Mouse (Mus musculus): Measurements from ENCODE around the gene Hist1h3b. TPM values are rescaled to one million over a fixed set of nuclear protein-coding genes. Genes with fewer than 3 reads are reported as not detected.
"Not testable (repeated sequence)": the region's sequence is repeated elsewhere in the genome, so short reads cannot be mapped to it uniquely, and the experiment has no call there.

The Hist1h3b gene
- polyA plus RNA-seq, 1 experiment from 2014 or later = 2.7 TPM

GRCm38 (mm10) chr13:23740910-23741309, 11.2 kb upstream of the Hist1h3b start:
- peak overlapping the region; percentile 96; the same call in 1 of the 2 replicates for H3K9ac ChIP-seq (ENCODE audit: low read depth, low read length)

GRCm38 (mm10) chr13:23742007-23742406, 10.1 kb upstream of the Hist1h3b start:
- H3K36me3 ChIP-seq (ENCODE audit: control insufficient read depth, insufficient read depth, low read length) = no peaks in the 10 kb centered on the region
- no peak overlapping the region for H3K4me3 ChIP-seq (ENCODE audit: low read depth, low read length)
- 0 out of 2 replicates have a peak overlapping the region, but pooled peaks have one; percentile 18 for H3K9ac ChIP-seq (ENCODE audit: low read depth, low read length)
- no peaks in the 10 kb centered on the region for H3K27me3 ChIP-seq (ENCODE audit: control insufficient read depth, insufficient read depth, low read length)
- H3K27ac ChIP-seq (ENCODE audit: low read depth, low read length) = no peak overlapping the region; the same call in 1 of the 2 replicates
- no peaks in the 10 kb centered on the region for H3K9me3 ChIP-seq (replicated peaks; ENCODE audit: control insufficient read depth, low read length)
- 0 out of 2 replicates have a peak overlapping the region, but pooled peaks have one; percentile 14 for H3K4me2 ChIP-seq
- H3K4me1 ChIP-seq (ENCODE audit: control insufficient read depth, insufficient read depth, low read length) = peaks cover 4% of the 10 kb centered on the region; the same call in 1 of the 2 replicates
- no peak for ATAC-seq (replicated peaks; ENCODE audit: insufficient number of reproducible peaks, low FRiP score, low TSS enrichment)

More at GRCm38 (mm10) chr13:23740910-23741309, 11.2 kb upstream of the Hist1h3b start:
- ATAC-seq (replicated peaks; ENCODE audit: insufficient number of reproducible peaks, low FRiP score, low TSS enrichment) = no peak
- Histone ChIP-seq H3K4me3 (ENCODE audit: low read depth, low read length) (0 out of 2 replicates have a peak overlapping the region, but pooled peaks have one; percentile 69), H3K4me2 (peak overlapping the region; percentile 95), H3K27me3 (ENCODE audit: control insufficient read depth, insufficient read depth, low read length) (no peaks in the 10 kb centered on the region), H3K27ac (ENCODE audit: low read depth, low read length) (peak overlapping the region; percentile 100), H3K36me3 (ENCODE audit: control insufficient read depth, insufficient read depth, low read length) (no peaks in the 10 kb centered on the region), H3K9me3 (replicated peaks; ENCODE audit: control insufficient read depth, low read length) (no peaks in the 10 kb centered on the region), H3K4me1 (ENCODE audit: control insufficient read depth, insufficient read depth, low read length) (peaks cover 4% of the 10 kb centered on the region; the same call in 1 of the 2 replicates)
- 53% methylated on average over 5 of the region's 5 CpGs for WGBS (ENCODE audit: insufficient replicate concordance)

GRCm38 (mm10) chr13:23743215-23743614, 8.9 kb upstream of the Hist1h3b start:
- no peaks in the 10 kb centered on the region for H3K9me3 ChIP-seq (replicated peaks; ENCODE audit: control insufficient read depth, low read length)
- H3K27me3 ChIP-seq (ENCODE audit: control insufficient read depth, insufficient read depth, low read length) = no peaks in the 10 kb centered on the region
- peak overlapping the region; percentile 10 for H3K4me2 ChIP-seq
- 0 out of 2 replicates have a peak overlapping the region, but pooled peaks have one; percentile 22 for H3K27ac ChIP-seq (ENCODE audit: low read depth, low read length)
- no peak for ATAC-seq (replicated peaks; ENCODE audit: insufficient number of reproducible peaks, low FRiP score, low TSS enrichment)
- peaks cover 9% of the 10 kb centered on the region for H3K4me1 ChIP-seq (ENCODE audit: control insufficient read depth, insufficient read depth, low read length)
- H3K36me3 ChIP-seq (ENCODE audit: control insufficient read depth, insufficient read depth, low read length) = no peaks in the 10 kb centered on the region
- no peak overlapping the region for H3K9ac ChIP-seq (ENCODE audit: low read depth, low read length)
- no peak overlapping the region for H3K4me3 ChIP-seq (ENCODE audit: low read depth, low read length)
- 80% methylated on average over 5 of the region's 5 CpGs for WGBS (ENCODE audit: insufficient replicate concordance)

GRCm38 (mm10) chr13:23743963-23744362, 8.1 kb upstream of the Hist1h3b start:
- H3K36me3 ChIP-seq (ENCODE audit: control insufficient read depth, insufficient read depth, low read length) = no peaks in the 10 kb centered on the region
- no peaks in the 10 kb centered on the region for H3K9me3 ChIP-seq (replicated peaks; ENCODE audit: control insufficient read depth, low read length)
- H3K27ac ChIP-seq (ENCODE audit: low read depth, low read length) = peak overlapping the region; percentile 100; the same call in 1 of the 2 replicates
- no peak overlapping the region for H3K4me3 ChIP-seq (ENCODE audit: low read depth, low read length)
- 50% methylated on average over 4 of the region's 4 CpGs for WGBS (ENCODE audit: insufficient replicate concordance)
- ATAC-seq (replicated peaks; ENCODE audit: insufficient number of reproducible peaks, low FRiP score, low TSS enrichment) = no peak
- no peaks in the 10 kb centered on the region for H3K27me3 ChIP-seq (ENCODE audit: control insufficient read depth, insufficient read depth, low read length)
- peak overlapping the region; percentile 71 for H3K4me2 ChIP-seq
- H3K4me1 ChIP-seq (ENCODE audit: control insufficient read depth, insufficient read depth, low read length) = peaks cover 9% of the 10 kb centered on the region
- H3K9ac ChIP-seq (ENCODE audit: low read depth, low read length) = peak overlapping the region; percentile 59

GRCm38 (mm10) chr13:23744421-23745380, 7.4 kb upstream of the Hist1h3b start:
- H3K4me1 ChIP-seq (ENCODE audit: control insufficient read depth, insufficient read depth, low read length) = peaks cover 9% of the 10 kb centered on the region
- peak overlapping the region; percentile 100 for H3K27ac ChIP-seq (ENCODE audit: low read depth, low read length)
- no peaks in the 10 kb centered on the region for H3K36me3 ChIP-seq (ENCODE audit: control insufficient read depth, insufficient read depth, low read length)
- ATAC-seq (replicated peaks; ENCODE audit: insufficient number of reproducible peaks, low FRiP score, low TSS enrichment) = 0 out of 2 replicates have a peak, but pooled peaks have one; percentile 2
- peak overlapping the region; percentile 59 for H3K9ac ChIP-seq (ENCODE audit: low read depth, low read length)
- WGBS (ENCODE audit: insufficient replicate concordance) = 2% methylated on average over 15 of the region's 36 CpGs
- H3K4me3 ChIP-seq (ENCODE audit: low read depth, low read length) = peak overlapping the region; percentile 37
- H3K9me3 ChIP-seq (replicated peaks; ENCODE audit: control insufficient read depth, low read length) = no peaks in the 10 kb centered on the region
- no peaks in the 10 kb centered on the region for H3K27me3 ChIP-seq (ENCODE audit: control insufficient read depth, insufficient read depth, low read length)
- H3K4me2 ChIP-seq = peak overlapping the region; percentile 71

- 1% methylated on average over 24 of the region's 28 CpGs for WGBS (ENCODE audit: insufficient replicate concordance)
- Histone ChIP-seq H3K9ac (ENCODE audit: low read depth, low read length) (peak within 1 kb of the TSS; percentile 80), H3K4me3 (ENCODE audit: low read depth, low read length) (peak within 1 kb of the TSS; percentile 37), H3K27me3 (ENCODE audit: control insufficient read depth, insufficient read depth, low read length) (no peaks in the 10 kb centered on the region), H3K9me3 (replicated peaks; ENCODE audit: control insufficient read depth, low read length) (no peaks in the 10 kb centered on the region), H3K4me2 (peak within 1 kb of the TSS; percentile 71), H3K4me1 (ENCODE audit: control insufficient read depth, insufficient read depth, low read length) (peaks cover 9% of the 10 kb centered on the region), H3K36me3 (ENCODE audit: control insufficient read depth, insufficient read depth, low read length) (no peaks in the 10 kb centered on the region), H3K27ac (ENCODE audit: low read depth, low read length) (peak within 1 kb of the TSS; percentile 100)
- peak; percentile 61 for ATAC-seq (replicated peaks; ENCODE audit: insufficient number of reproducible peaks, low FRiP score, low TSS enrichment)
Measured at GRCm38 (mm10) chr13:23745381-23746161, 6.5 kb upstream of the Hist1h3b start, which contains the start of gene Hist1h3c. Gene Hist1h3c (minus strand): TSS chr13:23745602.

GRCm38 (mm10) chr13:23746201-23747080, 5.6 kb upstream of the Hist1h3b start, which contains the start of gene Hist1h2bb:
Gene Hist1h2bb (plus strand): TSS chr13:23746734.
- not testable (repeated sequence) for H3K4me1 ChIP-seq (ENCODE audit: control insufficient read depth, insufficient read depth, low read length); H3K27me3 ChIP-seq (ENCODE audit: control insufficient read depth, insufficient read depth, low read length); H3K36me3 ChIP-seq (ENCODE audit: control insufficient read depth, insufficient read depth, low read length); H3K9me3 ChIP-seq (replicated peaks; ENCODE audit: control insufficient read depth, low read length)
- Histone ChIP-seq H3K27ac (ENCODE audit: low read depth, low read length) (peak within 1 kb of the TSS; percentile 100), H3K9ac (ENCODE audit: low read depth, low read length) (peak within 1 kb of the TSS; percentile 80), H3K4me2 (peak within 1 kb of the TSS; percentile 71), H3K4me3 (ENCODE audit: low read depth, low read length) (peak within 1 kb of the TSS; percentile 37)
- ATAC-seq (replicated peaks; ENCODE audit: insufficient number of reproducible peaks, low FRiP score, low TSS enrichment) = peak; percentile 88
- under 1% methylated on average over 39 of the region's 58 CpGs for WGBS (ENCODE audit: insufficient replicate concordance)

Measured in heart, embryonic 11.5 days (tissue).